Mouse (Mus musculus) G1E (cell line): ENCODE results near the gene Ccdc88c.

ENCODE experiments used
- CTCF ChIP-seq: IDR thresholded peaks from 2 replicates; pipeline ENCODE4 v1.5.1; 2012; ENCODE audit warnings: low read depth, low read length, inconsistent platforms, mixed read lengths
- GATA1 ChIP-seq: IDR thresholded peaks from 2 replicates; pipeline ENCODE4 v1.6.1; 2012; ENCODE audit warnings: borderline replicate concordance, low read length, inconsistent platforms, mixed read lengths
- GATA2 ChIP-seq: IDR thresholded peaks from 2 replicates; pipeline ENCODE4 v1.6.1; 2012; ENCODE audit warnings: low read depth, low read length, inconsistent platforms, borderline replicate concordance
- POLR2AphosphoS5 ChIP-seq: IDR thresholded peaks from 2 replicates; pipeline ENCODE4 v1.6.1; 2012; ENCODE audit warnings: low read depth, low read length, inconsistent platforms; ENCODE audit not compliant: insufficient replicate concordance
- TAL1 ChIP-seq: conservative IDR thresholded peaks from 2 replicates; pipeline ENCODE4 v1.6.1; 2012; ENCODE audit warnings: low read depth, low read length, inconsistent platforms, mixed read lengths

DNA sequence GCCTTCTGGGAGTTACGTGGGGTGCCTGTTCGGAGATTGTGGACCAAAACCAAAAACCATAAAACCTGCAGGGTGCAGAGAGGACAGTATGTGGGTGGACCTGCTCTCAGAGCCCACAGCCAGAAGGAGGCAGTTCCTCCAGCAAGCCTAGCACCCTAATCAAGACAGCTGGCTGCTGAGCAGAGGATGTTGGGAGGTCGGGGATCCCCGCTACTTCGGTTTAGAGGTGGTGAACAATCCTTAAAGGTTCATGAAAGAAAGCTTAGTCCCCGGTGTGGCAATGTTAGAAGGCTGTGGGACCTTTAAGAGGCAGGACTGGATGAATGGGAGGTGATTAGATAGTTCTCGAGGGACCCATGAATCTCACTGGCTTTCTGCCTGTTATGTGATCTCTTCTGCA lies 36.4 kb downstream of the Ccdc88c start:
- TF ChIP-seq CTCF: no peak
- no peak for TF ChIP-seq GATA2
- TF ChIP-seq POLR2AphosphoS5: no peak
- TF ChIP-seq TAL1: no peak
- TF ChIP-seq GATA1: no peak
